Mouse (Mus musculus): ENCODE results near the gene Cd79a.
"Not testable (repeated sequence)": the region's sequence is repeated elsewhere in the genome, so short reads cannot be mapped to it uniquely, and the experiment has no call there.

The Cd79a gene

DNA sequence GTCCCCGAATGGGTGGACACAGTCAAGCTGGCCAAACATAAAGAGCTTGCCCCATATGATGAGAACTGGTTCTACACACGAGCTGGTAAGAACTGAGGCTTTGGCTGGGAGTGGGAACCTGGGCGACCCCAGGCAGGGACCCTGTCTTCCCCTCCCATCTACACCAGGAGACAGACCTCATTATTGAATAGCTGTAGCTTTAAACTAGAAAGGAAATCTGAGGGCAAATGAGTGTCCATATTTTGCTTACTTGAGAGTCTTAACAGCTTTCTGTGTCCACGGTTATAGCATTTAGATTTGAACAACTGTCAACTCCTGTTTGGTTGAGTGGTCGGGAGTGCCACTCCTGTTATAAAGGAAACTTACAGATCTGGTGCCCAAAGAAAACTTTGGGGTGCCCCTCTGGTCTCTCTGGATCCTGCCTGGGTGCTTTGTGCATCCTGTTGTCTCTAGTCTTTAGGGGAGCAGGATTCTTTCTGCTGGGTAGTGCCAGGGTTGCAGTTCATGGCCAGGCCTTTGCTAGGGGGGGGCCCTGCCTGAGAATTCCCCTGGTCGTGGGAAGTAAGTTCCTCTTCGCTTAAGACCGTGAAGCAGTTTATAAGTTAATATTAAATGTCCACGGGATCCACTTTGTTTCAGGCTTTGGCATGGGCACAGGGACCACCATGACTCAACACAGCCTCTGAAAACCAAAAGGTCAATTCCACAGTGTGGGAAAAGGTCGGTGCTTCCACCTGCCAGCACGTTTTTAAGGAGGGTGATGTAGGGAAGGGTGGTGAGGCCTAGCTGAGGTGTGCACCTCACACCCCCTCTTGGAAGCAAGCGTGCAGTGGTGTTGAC lies 11.5 kb upstream of the Cd79a start:
- in situ Hi-C loops (cut with MboI; ENCODE audit: low sequenced_read_pairs), result no loop called here

GRCm38 (mm10) chr7:24886308-24886633 lies 10.9 kb upstream of the Cd79a start:
- in situ Hi-C loops (cut with MboI; ENCODE audit: low sequenced_read_pairs), result no loop called here

GRCm38 (mm10) chr7:24887096-24887495 lies 10.1 kb upstream of the Cd79a start:
- in situ Hi-C loops (cut with MboI; ENCODE audit: low sequenced_read_pairs), result no loop called here

DNA sequence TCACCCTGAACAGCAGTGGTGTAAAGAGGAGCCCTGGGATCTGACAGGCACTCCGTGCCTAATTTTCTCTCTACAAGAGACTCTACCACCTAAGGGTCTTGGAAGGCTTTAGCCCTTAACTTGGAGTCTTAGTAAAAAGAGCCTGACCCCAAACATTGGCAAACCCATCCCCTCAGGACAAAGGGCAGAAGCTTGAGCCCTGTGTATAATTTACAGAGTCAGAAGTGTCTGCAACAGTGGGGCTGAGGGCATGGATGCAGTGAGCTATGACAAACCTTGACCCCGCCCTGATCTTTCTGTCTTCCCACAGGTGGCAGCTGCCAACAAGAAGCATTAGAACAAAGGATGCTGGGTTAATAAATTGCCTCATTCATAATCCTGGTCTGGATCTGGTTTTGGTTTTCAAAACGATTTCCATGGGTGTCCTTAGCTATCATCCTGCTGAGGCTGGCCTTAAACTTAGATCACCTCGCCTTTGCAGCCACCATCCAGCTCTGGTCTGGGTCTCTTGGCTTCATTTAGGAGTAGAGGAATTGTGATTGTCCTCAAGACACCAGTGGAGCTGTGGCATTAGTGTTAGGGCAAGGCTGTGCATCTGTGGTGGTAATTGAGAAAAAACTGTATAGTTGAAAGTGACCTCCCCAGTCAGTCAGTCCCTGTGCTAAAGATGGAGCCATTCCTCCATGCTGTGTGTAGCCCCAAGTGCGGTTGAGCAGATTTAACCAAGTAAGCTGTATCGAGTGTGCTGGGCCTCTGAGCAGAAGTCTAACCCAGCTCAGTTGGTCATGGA lies 7.6 kb upstream of the Cd79a start:
- in situ Hi-C loops (cut with MboI; ENCODE audit: low sequenced_read_pairs), result no loop called here

GRCm38 (mm10) chr7:24890281-24891216 lies 6.6 kb upstream of the Cd79a start:
- in situ Hi-C loops (cut with MboI; ENCODE audit: low sequenced_read_pairs), result no loop called here

- in situ Hi-C loops (cut with MboI; ENCODE audit: low sequenced_read_pairs), result no loop called here
These were observed 5.7 kb upstream of the Cd79a start for GRCm38 (mm10) chr7:24891241-24892124.

DNA sequence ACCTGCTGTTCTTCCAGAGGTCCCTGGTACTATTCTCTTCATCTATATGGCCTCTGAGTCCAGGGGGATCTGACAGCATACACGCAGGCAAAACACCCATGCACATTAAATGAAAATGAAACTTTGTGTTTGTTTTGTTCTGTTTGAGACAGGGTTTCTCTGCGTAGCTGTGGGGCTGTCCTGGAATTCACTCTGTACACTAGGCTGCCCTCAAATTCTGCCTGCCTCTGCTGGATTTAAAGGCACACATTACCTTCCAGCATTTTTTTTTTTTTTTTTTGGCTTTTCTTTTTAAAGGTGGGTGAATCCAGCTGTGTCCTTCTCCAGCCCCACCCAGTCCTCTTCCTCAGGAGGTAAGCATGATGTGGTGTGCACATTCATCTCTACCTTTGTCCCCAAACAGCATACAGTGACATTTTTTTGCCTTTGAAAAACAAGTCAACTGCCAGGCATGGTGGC lies 5.0 kb upstream of the Cd79a start:
- in situ Hi-C loops (cut with MboI; ENCODE audit: low sequenced_read_pairs), result no loop called here

- in situ Hi-C loops (cut with MboI; ENCODE audit: low sequenced_read_pairs), result not testable (repeated sequence)
These were observed 1.4 kb upstream of the Cd79a start for GRCm38 (mm10) chr7:24895749-24896148.

GRCm38 (mm10) chr7:24896269-24896668 lies 912 bp upstream of the Cd79a start:
- in situ Hi-C loops (cut with MboI; ENCODE audit: low sequenced_read_pairs), result no loop called here

- in situ Hi-C loops (cut with MboI; ENCODE audit: low sequenced_read_pairs), result no loop called here
These were observed 778 bp downstream of the Cd79a start for GRCm38 (mm10) chr7:24897959-24898358.

- in situ Hi-C loops (cut with MboI; ENCODE audit: low sequenced_read_pairs), result loop anchor here (5.0 kb wide), 1 partner anchor 49 kb away; no protein-coding TSS in a partner anchor
These were observed 3.9 kb downstream of the Cd79a start for GRCm38 (mm10) chr7:24901114-24901513.

GRCm38 (mm10) chr7:24901842-24902241 lies 4.7 kb downstream of the Cd79a start:
- in situ Hi-C loops (cut with MboI; ENCODE audit: low sequenced_read_pairs), result loop anchor here (5.0 kb wide), 1 partner anchor 50 kb away; no protein-coding TSS in a partner anchor

DNA sequence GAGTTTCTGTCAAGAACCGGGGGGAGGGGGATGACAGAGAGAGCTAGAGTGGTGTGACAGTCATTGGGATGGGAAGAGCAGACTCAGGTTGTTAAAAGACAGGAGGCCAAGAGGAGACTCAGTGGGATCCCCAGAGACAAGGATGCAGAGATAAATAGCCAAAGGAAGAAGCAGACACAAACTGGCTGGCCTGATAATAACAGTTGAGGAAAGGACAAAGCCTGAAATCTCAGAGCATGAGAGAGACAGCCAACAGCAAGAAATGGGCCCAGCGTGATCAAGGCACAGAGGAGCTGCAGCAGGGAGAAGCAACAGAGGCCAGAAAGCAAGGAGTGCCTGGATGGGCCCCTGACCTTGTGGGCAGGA lies 5.1 kb downstream of the Cd79a start:
- in situ Hi-C loops (cut with MboI; ENCODE audit: low sequenced_read_pairs), result loop anchor here (5.0 kb wide), 1 partner anchor 50 kb away; no protein-coding TSS in a partner anchor

DNA sequence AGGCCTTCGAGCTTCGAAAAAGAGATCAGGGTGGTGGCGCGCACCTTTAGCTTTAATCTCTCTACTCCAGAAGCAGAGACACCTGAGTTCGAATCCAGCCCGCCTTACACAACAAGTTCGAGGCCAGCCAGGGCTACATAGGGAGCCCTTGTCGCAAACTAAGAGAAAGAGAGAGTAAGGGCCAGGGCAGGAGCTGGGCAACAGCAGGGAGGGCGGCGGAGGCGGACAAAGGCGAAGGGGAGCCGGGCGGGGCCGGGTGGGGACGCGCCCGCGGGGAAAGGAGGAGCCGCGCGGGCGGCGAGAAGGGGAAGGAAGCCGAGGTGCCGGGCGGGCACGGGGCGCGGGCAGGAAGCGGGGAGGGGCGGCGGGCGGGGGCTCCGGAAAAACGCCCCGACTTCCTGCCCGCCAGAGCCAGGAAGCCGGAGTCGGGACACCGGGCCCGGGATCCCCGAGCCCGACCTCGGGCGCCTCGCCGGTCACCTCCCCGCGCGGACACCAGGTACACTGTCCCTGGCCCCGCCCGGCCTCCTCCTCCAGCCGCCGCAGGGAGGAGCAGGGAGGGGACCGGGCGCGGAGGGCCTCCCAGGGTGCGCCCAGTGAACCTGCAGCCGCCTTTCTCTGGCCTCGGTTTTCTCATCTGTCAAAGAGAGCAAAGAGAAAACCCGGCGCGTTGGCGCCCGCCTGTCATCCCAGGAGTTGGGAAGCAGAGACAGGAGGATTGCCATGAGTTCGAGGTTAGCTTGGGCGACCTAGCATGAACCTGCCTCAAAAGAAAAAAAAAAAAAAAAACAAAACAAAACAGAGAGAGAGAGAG lies 5.7 kb downstream of the Cd79a start, which contains the start of gene Arhgef1:
Gene Arhgef1 (plus strand): TSS at position 283 of the 814 bp plus-strand sequence.
- in situ Hi-C loops (cut with MboI; ENCODE audit: low sequenced_read_pairs), result loop anchor here (5.0 kb wide), 1 partner anchor 51 kb away; no protein-coding TSS in a partner anchor

- in situ Hi-C loops (cut with MboI; ENCODE audit: low sequenced_read_pairs), result loop anchor here (5.0 kb wide), 1 partner anchor 51 kb away; no protein-coding TSS in a partner anchor
These were observed 6.3 kb downstream of the Cd79a start for GRCm38 (mm10) chr7:24903444-24903825.

DNA sequence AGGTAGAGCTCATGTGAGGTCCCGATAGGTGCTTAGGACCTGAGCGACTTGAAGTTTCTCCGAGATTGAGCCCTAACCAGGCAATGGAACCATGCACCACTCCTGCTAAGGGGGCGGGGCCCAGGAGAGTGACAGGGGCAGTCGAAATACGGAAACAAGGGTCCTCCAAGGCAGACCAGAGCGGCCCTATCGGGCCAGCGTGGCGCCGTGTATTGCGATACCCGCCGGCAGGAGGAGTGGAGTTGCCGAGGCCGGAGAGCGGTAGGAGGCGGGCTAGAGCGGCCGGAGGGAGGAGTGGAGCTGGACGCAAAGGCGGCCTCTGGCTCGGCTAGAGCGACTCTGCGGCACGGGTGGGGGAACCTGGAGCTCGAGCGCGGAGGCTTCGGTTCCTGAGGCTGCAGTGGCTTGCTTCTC lies 6.9 kb downstream of the Cd79a start:
- in situ Hi-C loops (cut with MboI; ENCODE audit: low sequenced_read_pairs), result loop anchor here (5.0 kb wide), 1 partner anchor 52 kb away; no protein-coding TSS in a partner anchor

DNA sequence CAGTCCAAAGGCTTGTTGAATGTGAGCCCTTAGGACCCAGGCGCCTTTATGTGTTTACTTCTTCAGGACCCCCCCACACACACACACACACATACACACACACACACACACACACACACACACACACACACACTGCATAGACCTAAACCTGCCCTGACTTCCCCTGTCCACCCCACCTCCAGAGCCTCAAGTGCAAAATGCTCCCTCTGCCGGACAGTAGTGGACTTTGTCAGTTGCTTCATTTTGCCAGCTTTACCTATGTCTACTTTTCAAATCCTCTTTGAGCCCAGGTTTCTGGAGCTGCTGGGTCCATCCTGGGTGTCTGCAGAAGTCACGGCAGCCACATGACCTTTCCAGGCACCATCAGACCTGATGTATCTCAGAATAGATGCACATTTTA lies 7.8 kb downstream of the Cd79a start:
- in situ Hi-C loops (cut with MboI; ENCODE audit: low sequenced_read_pairs), result loop anchor here (5.0 kb wide), 1 partner anchor 53 kb away; no protein-coding TSS in a partner anchor

DNA sequence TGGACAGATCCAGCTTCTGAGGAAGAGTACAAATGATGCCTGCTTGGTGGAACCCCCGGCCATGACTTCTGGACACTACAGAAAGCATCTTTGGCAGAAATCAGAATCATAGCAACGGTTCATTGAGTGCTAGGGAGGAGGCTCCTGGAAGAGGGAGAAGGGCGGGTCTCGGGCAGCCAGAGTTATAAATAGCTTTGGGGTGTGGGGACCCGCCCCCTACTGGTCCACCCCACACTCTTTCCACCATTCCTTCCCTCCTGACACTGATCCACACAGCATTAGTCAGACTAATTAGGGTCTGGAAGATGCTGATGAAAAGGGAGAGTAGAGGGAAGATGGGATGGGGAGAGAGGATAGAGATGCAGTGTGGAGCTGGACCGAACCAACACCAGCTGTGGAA lies 9.4 kb downstream of the Cd79a start:
- in situ Hi-C loops (cut with MboI; ENCODE audit: low sequenced_read_pairs), result no loop called here
